ENCODE assay signal across 10 mouse cellular contexts in genomic region chr17:57062011-57062521, GRCm38 (mm10). TPM values are rescaled to one million over a fixed set of nuclear protein-coding genes. Genes with fewer than 3 reads are reported as not detected.
DNase-seq lines count a peak whose midpoint lies in the region; ATAC-seq and TF ChIP-seq lines count a peak whose summit lies in the region.
"Had no signal": no experiment of that assay in that cellular context is flagged by ENCODE, and none has a peak within 500 bp of the region (broad histone marks: within the 10 kb centered on the region; RNA-seq: fewer than 3 reads in every experiment).

No protein-coding gene starts in this region.

- TF ChIP-seq CTCF in liver, postnatal 0 days (IDR thresholded peaks at IDR 0.05; ENCODE audit: low read depth) = no peak

- peak overlapping the region; percentile 75 for H3K4me2 ChIP-seq in heart, embryonic 13.5 days
- H3K4me2 ChIP-seq in liver, postnatal 0 days (ENCODE audit: low read depth, low read length) = peak overlapping the region; percentile 66

- no peak for DNase-seq in heart, postnatal 10 days
- DNase-seq in embryonic facial prominence, embryonic 10.5 days (ENCODE audit: low spot score) = peak; percentile 58
- peak; percentile 92 for DNase-seq in kidney, adult 11 months
- peak; percentile 78 for DNase-seq in liver, postnatal 0 days
- DNase-seq in splenic B cell, adult 2 months (ENCODE audit: low read depth, low spot score) = peak; percentile 84
- DNase-seq in frontal cortex, postnatal 36 days (ENCODE audit: low spot score in 2 of 2) = no peak
- DNase-seq in left cerebral cortex, postnatal 14 days (ENCODE audit: low spot score in 2 of 2) = no peak

- H3K27ac ChIP-seq in heart, embryonic 13.5 days (replicated peaks) = no peak overlapping the region
- peak overlapping the region; percentile 7; the same call in 1 of the 2 replicates for H3K27ac ChIP-seq in embryonic facial prominence, embryonic 10.5 days (replicated peaks)
- peak overlapping the region; percentile 86 for H3K27ac ChIP-seq in liver, postnatal 0 days (ENCODE audit: low read depth)

- H3K4me3 ChIP-seq in heart, embryonic 13.5 days = peak overlapping the region; percentile 49
- H3K4me3 ChIP-seq in embryonic facial prominence, embryonic 10.5 days = peak overlapping the region; percentile 51
- peak overlapping the region; percentile 52 for H3K4me3 ChIP-seq in liver, postnatal 0 days (ENCODE audit: low read depth, low read length)
- H3K4me3 ChIP-seq: myocyte had no signal

- peaks cover 62% of the 10 kb centered on the region for H3K27me3 ChIP-seq in heart, embryonic 13.5 days (replicated peaks)
- peaks cover 79% of the 10 kb centered on the region for H3K27me3 ChIP-seq in embryonic facial prominence, embryonic 10.5 days (replicated peaks; ENCODE audit: low read depth, poor library complexity, severe bottlenecking)
- peaks cover 32% of the 10 kb centered on the region for H3K27me3 ChIP-seq in liver, postnatal 0 days (ENCODE audit: insufficient read depth, low read length)
- H3K27me3 ChIP-seq in splenic B cell, adult 2 months (ENCODE audit: control insufficient read depth, insufficient read depth, low read length, poor library complexity, severe bottlenecking) = no peaks in the 10 kb centered on the region

- WGBS in heart, embryonic 13.5 days = 2% methylated on average over 39 of the region's 39 CpGs
- WGBS in embryonic facial prominence, embryonic 10.5 days = 1% methylated on average over 39 of the region's 39 CpGs
- WGBS in liver, postnatal 0 days (ENCODE audit: insufficient replicate concordance) = 2% methylated on average over 37 of the region's 39 CpGs

- TF ChIP-seq EP300 in liver, postnatal 0 days (IDR thresholded peaks at IDR 0.05; ENCODE audit: low read depth) = no peak

- no peaks in the 10 kb centered on the region for H3K9me3 ChIP-seq in heart, embryonic 13.5 days
- no peaks in the 10 kb centered on the region for H3K9me3 ChIP-seq in embryonic facial prominence, embryonic 10.5 days
- H3K9me3 ChIP-seq in liver, postnatal 0 days (ENCODE audit: low read length) = no peaks in the 10 kb centered on the region

- intact Hi-C loops in heart, postnatal 10 days (cut with DNase I) = loop anchor here (5.0 kb wide), 1 partner anchor 185 kb away; the partner anchor contains the start of genes Gpr108 and Trip10
- intact Hi-C loops in left cerebral cortex, postnatal 14 days (cut with DNase I) = no loop called here

- peaks cover 5% of the 10 kb centered on the region for H3K36me3 ChIP-seq in heart, embryonic 13.5 days
- no peaks in the 10 kb centered on the region for H3K36me3 ChIP-seq in embryonic facial prominence, embryonic 10.5 days (replicated peaks)
- H3K36me3 ChIP-seq in liver, postnatal 0 days (replicated peaks; ENCODE audit: insufficient read depth, low read length) = 0 out of 2 replicates have a peak, but pooled peaks cover 7% of the 10 kb centered on the region
- H3K36me3 ChIP-seq in splenic B cell, adult 2 months (ENCODE audit: control insufficient read depth, insufficient read depth, low read length, poor library complexity, severe bottlenecking) = peaks cover 4% of the 10 kb centered on the region

- H3K9ac ChIP-seq in heart, embryonic 13.5 days = peak overlapping the region; percentile 17
- H3K9ac ChIP-seq in liver, postnatal 0 days (replicated peaks) = peak overlapping the region; percentile 70

- no peak for ATAC-seq in heart, embryonic 13.5 days (ENCODE audit: extremely low read depth, insufficient number of reproducible peaks, low FRiP score, low TSS enrichment)
- ATAC-seq in liver, postnatal 0 days = peak; percentile 10; the same call in 1 of the 2 replicates

- H3K4me1 ChIP-seq in heart, embryonic 13.5 days = peaks cover 33% of the 10 kb centered on the region
- H3K4me1 ChIP-seq in embryonic facial prominence, embryonic 10.5 days = peaks cover 36% of the 10 kb centered on the region
- H3K4me1 ChIP-seq in liver, postnatal 0 days (ENCODE audit: insufficient read depth) = peaks cover 25% of the 10 kb centered on the region

RNA-seq across cellular contexts. Expression of gene Slc25a23, which starts 2.4 kb away (rescaled TPM):
- 13.2 and 14.0 TPM in 2 replicates for polyA plus RNA-seq in heart, embryonic 13.5 days (2015; fragmentation: Nextera tagmentation; extraction: Ambion mirVana)
- total RNA-seq in heart, postnatal 10 days (2021) = 10 to 100 TPM; 75.0 to 86.6 TPM
- polyA plus RNA-seq in embryonic facial prominence, embryonic 10.5 days (2016; fragmentation: Nextera tagmentation; extraction: Ambion mirVana) = 7.0 and 8.2 TPM in 2 replicates
- 12.7 and 12.8 TPM in 2 replicates for polyA plus RNA-seq in liver, postnatal 0 days (2015; fragmentation: Nextera tagmentation; extraction: Ambion mirVana)
- total RNA-seq in left cerebral cortex, postnatal 14 days (2021) = 100 to 1,000 TPM; 361 to 364 TPM

RNA-seq across cellular contexts. Expression of gene Crb3, which starts 3.2 kb away (rescaled TPM):
- polyA plus RNA-seq in heart, embryonic 13.5 days (2015; fragmentation: Nextera tagmentation; extraction: Ambion mirVana) = 2.3 and 2.5 TPM in 2 replicates
- total RNA-seq in heart, postnatal 10 days (2021) = under 1 TPM; 0.35 to 0.57 TPM
- 7.2 and 8.0 TPM in 2 replicates for polyA plus RNA-seq in embryonic facial prominence, embryonic 10.5 days (2016; fragmentation: Nextera tagmentation; extraction: Ambion mirVana)
- polyA plus RNA-seq in liver, postnatal 0 days (2015; fragmentation: Nextera tagmentation; extraction: Ambion mirVana) = 33.0 and 39.9 TPM in 2 replicates
- total RNA-seq in left cerebral cortex, postnatal 14 days (2021) = 1 to 10 TPM in 1 of 2 experiments, not detected in 1; 1.6 TPM
- polyA plus RNA-seq: myocyte had no signal

RNA-seq across cellular contexts. Expression of gene Dennd1c, which starts 16.2 kb away (rescaled TPM):
- polyA plus RNA-seq in heart, embryonic 13.5 days (2015; fragmentation: Nextera tagmentation; extraction: Ambion mirVana) = 1.0 and 1.7 TPM in 2 replicates
- 1 to 10 TPM; 1.3 to 2.3 TPM for total RNA-seq in heart, postnatal 10 days (2021)
- polyA plus RNA-seq in embryonic facial prominence, embryonic 10.5 days (2016; fragmentation: Nextera tagmentation; extraction: Ambion mirVana) = 2.0 and 2.8 TPM in 2 replicates
- polyA plus RNA-seq in liver, postnatal 0 days (2015; fragmentation: Nextera tagmentation; extraction: Ambion mirVana) = 3.5 and 4.9 TPM in 2 replicates
- 1 to 10 TPM; 1.8 to 1.9 TPM for total RNA-seq in left cerebral cortex, postnatal 14 days (2021)

RNA-seq across cellular contexts. Expression of gene Slc25a41, which starts 20.6 kb away (rescaled TPM):
- polyA plus RNA-seq in heart, embryonic 13.5 days (2015; fragmentation: Nextera tagmentation; extraction: Ambion mirVana) = not detected in 2 replicates
- total RNA-seq in heart, postnatal 10 days (2021) = not detected
- 0.12 TPM in 1 of 2 replicates, not detected in the other for polyA plus RNA-seq in embryonic facial prominence, embryonic 10.5 days (2016; fragmentation: Nextera tagmentation; extraction: Ambion mirVana)
- polyA plus RNA-seq in liver, postnatal 0 days (2015; fragmentation: Nextera tagmentation; extraction: Ambion mirVana) = not detected in 2 replicates
- not detected for total RNA-seq in left cerebral cortex, postnatal 14 days (2021)
- total RNA-seq: adrenal gland, adult 18-20 months had no signal
- polyA plus RNA-seq: myocyte had no signal

RNA-seq across cellular contexts. Expression of gene Tubb4a, which starts 25.5 kb away (rescaled TPM):
- 7.9 and 9.7 TPM in 2 replicates for polyA plus RNA-seq in heart, embryonic 13.5 days (2015; fragmentation: Nextera tagmentation; extraction: Ambion mirVana)
- 1 to 10 TPM; 7.0 to 7.4 TPM for total RNA-seq in heart, postnatal 10 days (2021)
- 34.4 and 35.5 TPM in 2 replicates for polyA plus RNA-seq in embryonic facial prominence, embryonic 10.5 days (2016; fragmentation: Nextera tagmentation; extraction: Ambion mirVana)
- polyA plus RNA-seq in liver, postnatal 0 days (2015; fragmentation: Nextera tagmentation; extraction: Ambion mirVana) = 0.23 and 0.30 TPM in 2 replicates
- 100 to 1,000 TPM; 671 to 695 TPM for total RNA-seq in left cerebral cortex, postnatal 14 days (2021)

Comparison
In these comparisons a context has a peak if more than half of its experiments do, and no peak if none do; other contexts are left out.
1. DNase-seq: peak in embryonic facial prominence, embryonic 10.5 days (single experiment), kidney, adult 11 months (single experiment), liver, postnatal 0 days (single experiment) and splenic B cell, adult 2 months (single experiment); none in heart, postnatal 10 days (0 of 2), frontal cortex, postnatal 36 days (0 of 2) and left cerebral cortex, postnatal 14 days (0 of 2).
2. Peak in every context shown above with its lines, with median percentiles within 50 percentile points of each other: H3K4me3 ChIP-seq.